Mouse (Mus musculus) ES-Bruce4 (cell line): ENCODE results near the gene Dnah3.

Experiments
- CTCF ChIP-seq: IDR thresholded peaks from one replicate; pipeline ENCODE4 v1.8.1; 2011; ENCODE audit warnings: low read depth, low read length
- POLR2A ChIP-seq: IDR thresholded peaks from one replicate; pipeline ENCODE4 v1.8.1; 2011; ENCODE audit warnings: low read length; ENCODE audit not compliant: insufficient read depth

- TF ChIP-seq CTCF (no peak), POLR2A (no peak)
These were observed 2.0 kb downstream of the Dnah3 start for GRCm38 (mm10) chr7:120093033-120093432.
